Mouse (Mus musculus): Measurements from ENCODE around the gene 1700012P22Rik.

DNA sequence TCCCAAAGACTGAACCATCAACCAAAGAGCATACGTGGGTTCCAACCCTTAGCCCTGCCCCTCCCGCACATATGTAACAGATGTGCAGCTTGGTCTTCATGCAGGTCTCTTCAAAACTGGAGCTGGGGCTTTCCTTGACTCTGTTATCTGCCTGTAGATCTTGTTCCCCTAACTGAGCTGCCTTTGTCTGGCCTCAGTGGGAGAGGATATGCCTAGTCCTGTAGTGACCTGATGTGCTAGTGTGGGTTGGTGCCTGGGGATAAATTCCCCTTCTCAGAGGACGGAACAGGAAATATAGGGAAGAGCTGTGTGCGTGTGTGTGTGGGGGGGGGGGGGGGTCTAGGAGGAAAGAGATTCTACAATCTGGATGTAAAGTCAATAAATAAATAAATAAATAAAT, 2.5 kb upstream of the 1700012P22Rik start:
- no peak for TF ChIP-seq CTCF (IDR thresholded peaks at IDR 0.05; ENCODE audit: extremely low read depth, insufficient read depth, insufficient read length, insufficient replicate concordance)
- no peak for TF ChIP-seq POLR2A (IDR thresholded peaks at IDR 0.05; ENCODE audit: low read depth, low read length)
